Mouse (Mus musculus): Measurements from ENCODE around the gene Cdc42ep1. TPM values are rescaled to one million over a fixed set of nuclear protein-coding genes. Genes with fewer than 3 reads are reported as not detected.
A peak's percentile ranks its signal among the peaks of the same experiment; 100 is the strongest.

Gene Cdc42ep1
- polyA plus RNA-seq, 1 experiment from 2014 or later = 12.6 TPM

DNA sequence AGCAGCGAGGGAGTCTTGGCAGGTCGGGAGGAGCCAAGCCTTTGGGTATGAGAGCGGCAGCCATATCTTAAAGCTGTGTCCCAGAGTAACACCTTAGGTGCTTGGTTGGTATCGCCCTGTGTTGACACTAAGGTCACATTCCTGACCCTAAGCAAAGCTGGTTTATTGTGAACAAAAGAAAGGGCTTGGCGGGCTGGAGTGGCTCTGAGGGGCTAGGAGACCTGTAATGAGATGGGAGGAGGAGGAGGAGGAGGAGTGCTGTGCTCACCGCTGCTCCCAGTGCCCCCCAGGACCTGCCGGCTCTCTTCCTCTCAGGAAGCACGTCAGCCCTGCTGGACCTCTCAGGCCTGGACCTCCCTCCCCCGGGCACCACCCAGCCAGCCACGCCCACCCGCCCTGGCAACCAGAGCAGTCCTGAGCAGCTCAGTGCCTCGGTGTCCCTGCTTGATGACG lies 47.0 kb downstream of the Cdc42ep1 start:
- Histone ChIP-seq H3K27me3 (ENCODE audit: insufficient read depth, low read length) (no peaks in the 10 kb centered on the region), H3K27ac (ENCODE audit: low read depth) (no peak overlapping the region), H3K9ac (replicated peaks) (no peak overlapping the region), H3K36me3 (replicated peaks; ENCODE audit: insufficient read depth, low read length) (peaks cover 62% of the 10 kb centered on the region), H3K4me1 (ENCODE audit: insufficient read depth) (peaks cover 16% of the 10 kb centered on the region), H3K4me2 (ENCODE audit: low read depth, low read length) (no peak overlapping the region), H3K4me3 (ENCODE audit: low read depth, low read length) (no peak overlapping the region), H3K9me3 (ENCODE audit: low read length) (no peaks in the 10 kb centered on the region)
- DNase-seq (peak; percentile 50), ATAC-seq (peak; percentile 24; the same call in 1 of the 2 replicates)
- WGBS (ENCODE audit: insufficient replicate concordance) = 46% methylated on average over 13 of the region's 13 CpGs
- no peak for TF ChIP-seq CTCF (IDR thresholded peaks at IDR 0.05; ENCODE audit: low read depth)
- TF ChIP-seq EP300 (IDR thresholded peaks at IDR 0.05; ENCODE audit: low read depth) = no peak

- H3K27me3 ChIP-seq (ENCODE audit: insufficient read depth, low read length) = no peaks in the 10 kb centered on the region
- H3K4me3 ChIP-seq (ENCODE audit: low read depth, low read length) = no peak overlapping the region
- ATAC-seq = no peak
- peaks cover 47% of the 10 kb centered on the region for H3K4me1 ChIP-seq (ENCODE audit: insufficient read depth)
- no peaks in the 10 kb centered on the region for H3K9me3 ChIP-seq (ENCODE audit: low read length)
- no peak for TF ChIP-seq EP300 (IDR thresholded peaks at IDR 0.05; ENCODE audit: low read depth)
- H3K9ac ChIP-seq (replicated peaks) = no peak overlapping the region
- no peak for DNase-seq
- H3K27ac ChIP-seq (ENCODE audit: low read depth) = no peak overlapping the region
- WGBS (ENCODE audit: insufficient replicate concordance) = 63% methylated on average over 7 of the region's 7 CpGs
- H3K4me2 ChIP-seq (ENCODE audit: low read depth, low read length) = no peak overlapping the region
- peaks cover 37% of the 10 kb centered on the region for H3K36me3 ChIP-seq (replicated peaks; ENCODE audit: insufficient read depth, low read length)
These were observed 50.0 kb downstream of the Cdc42ep1 start for GRCm38 (mm10) chr15:78892440-78892839.

DNA sequence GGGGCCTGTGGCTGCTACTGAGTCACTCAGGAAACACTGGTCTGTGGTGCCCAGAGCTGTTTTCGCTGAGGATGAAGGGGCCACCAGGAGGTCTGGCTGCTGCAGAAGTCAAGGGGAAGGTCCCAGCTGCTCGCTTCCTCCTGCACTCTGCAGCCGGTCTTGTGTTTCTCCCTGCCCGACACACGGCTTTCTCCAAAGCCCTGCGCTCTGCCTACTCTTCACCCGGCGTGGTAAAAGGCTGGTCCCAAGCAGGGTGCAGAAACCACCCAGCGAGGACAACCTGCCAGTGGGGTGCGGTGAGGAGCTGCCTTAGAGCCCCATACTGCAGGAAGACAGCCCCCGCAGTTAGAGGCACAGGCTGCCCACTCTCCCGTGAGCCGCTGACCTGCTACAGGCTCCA lies 52.3 kb downstream of the Cdc42ep1 start:
- no peak for TF ChIP-seq CTCF (IDR thresholded peaks at IDR 0.05; ENCODE audit: low read depth)
- peak; percentile 8; the same call in 1 of the 2 replicates for ATAC-seq
- 40% methylated on average over 12 of the region's 13 CpGs for WGBS (ENCODE audit: insufficient replicate concordance)
- Histone ChIP-seq H3K4me1 (ENCODE audit: insufficient read depth) (peaks cover 57% of the 10 kb centered on the region), H3K4me3 (ENCODE audit: low read depth, low read length) (no peak overlapping the region), H3K9ac (replicated peaks) (peak overlapping the region; percentile 26; the same call in 1 of the 2 replicates), H3K27me3 (ENCODE audit: insufficient read depth, low read length) (no peaks in the 10 kb centered on the region), H3K36me3 (replicated peaks; ENCODE audit: insufficient read depth, low read length) (peaks cover 21% of the 10 kb centered on the region), H3K27ac (ENCODE audit: low read depth) (peak overlapping the region; percentile 72), H3K4me2 (ENCODE audit: low read depth, low read length) (peak overlapping the region; percentile 55), H3K9me3 (ENCODE audit: low read length) (no peaks in the 10 kb centered on the region)
- peak; percentile 42 for DNase-seq

- WGBS (ENCODE audit: insufficient replicate concordance) = 30% methylated on average over 2 of the region's 2 CpGs
- peak overlapping the region; percentile 27; the same call in 1 of the 2 replicates for H3K4me2 ChIP-seq (ENCODE audit: low read depth, low read length)
- peaks cover 66% of the 10 kb centered on the region for H3K4me1 ChIP-seq (ENCODE audit: insufficient read depth)
- no peaks in the 10 kb centered on the region for H3K9me3 ChIP-seq (ENCODE audit: low read length)
- DNase-seq (peak; percentile 41), ATAC-seq (no peak)
- H3K36me3 ChIP-seq (replicated peaks; ENCODE audit: insufficient read depth, low read length) = peaks cover 19% of the 10 kb centered on the region
- no peaks in the 10 kb centered on the region for H3K27me3 ChIP-seq (ENCODE audit: insufficient read depth, low read length)
- TF ChIP-seq EP300 (IDR thresholded peaks at IDR 0.05; ENCODE audit: low read depth) (no peak), CTCF (IDR thresholded peaks at IDR 0.05; ENCODE audit: low read depth) (no peak)
- H3K27ac ChIP-seq (ENCODE audit: low read depth) = 0 out of 2 replicates have a peak overlapping the region, but pooled peaks have one; percentile 49
- no peak overlapping the region for H3K4me3 ChIP-seq (ENCODE audit: low read depth, low read length)
- 0 out of 2 replicates have a peak overlapping the region, but pooled peaks have one; percentile 16 for H3K9ac ChIP-seq (replicated peaks)
These were observed 53.3 kb downstream of the Cdc42ep1 start for GRCm38 (mm10) chr15:78895741-78896140.

- H3K4me2 ChIP-seq (ENCODE audit: low read depth, low read length) = peak overlapping the region; percentile 27; the same call in 1 of the 2 replicates
- 58% methylated on average over 3 of the region's 3 CpGs for WGBS (ENCODE audit: insufficient replicate concordance)
- H3K4me3 ChIP-seq (ENCODE audit: low read depth, low read length) = no peak overlapping the region
- DNase-seq (peak; percentile 48), ATAC-seq (peak; percentile 12; the same call in 1 of the 2 replicates)
- H3K36me3 ChIP-seq (replicated peaks; ENCODE audit: insufficient read depth, low read length) = peaks cover 19% of the 10 kb centered on the region
- H3K4me1 ChIP-seq (ENCODE audit: insufficient read depth) = peaks cover 70% of the 10 kb centered on the region
- 0 out of 2 replicates have a peak overlapping the region, but pooled peaks have one; percentile 16 for H3K9ac ChIP-seq (replicated peaks)
- H3K27ac ChIP-seq (ENCODE audit: low read depth) = peak overlapping the region; percentile 49; the same call in 1 of the 2 replicates
- no peaks in the 10 kb centered on the region for H3K9me3 ChIP-seq (ENCODE audit: low read length)
- no peaks in the 10 kb centered on the region for H3K27me3 ChIP-seq (ENCODE audit: insufficient read depth, low read length)
- no peak for TF ChIP-seq CTCF (IDR thresholded peaks at IDR 0.05; ENCODE audit: low read depth)
- TF ChIP-seq EP300 (IDR thresholded peaks at IDR 0.05; ENCODE audit: low read depth) = no peak
These were observed 53.7 kb downstream of the Cdc42ep1 start for GRCm38 (mm10) chr15:78896149-78896548.

- peak overlapping the region; percentile 2; the same call in 1 of the 2 replicates for H3K27ac ChIP-seq (ENCODE audit: low read depth)
- H3K4me1 ChIP-seq (ENCODE audit: insufficient read depth) = peaks cover 73% of the 10 kb centered on the region
- H3K4me3 ChIP-seq (ENCODE audit: low read depth, low read length) = no peak overlapping the region
- DNase-seq (peak; percentile 50), ATAC-seq (no peak)
- H3K36me3 ChIP-seq (replicated peaks; ENCODE audit: insufficient read depth, low read length) = peaks cover 15% of the 10 kb centered on the region
- no peak overlapping the region for H3K9ac ChIP-seq (replicated peaks)
- H3K9me3 ChIP-seq (ENCODE audit: low read length) = no peaks in the 10 kb centered on the region
- no peaks in the 10 kb centered on the region for H3K27me3 ChIP-seq (ENCODE audit: insufficient read depth, low read length)
- peak overlapping the region; percentile 20 for H3K4me2 ChIP-seq (ENCODE audit: low read depth, low read length)
- no peak for TF ChIP-seq EP300 (IDR thresholded peaks at IDR 0.05; ENCODE audit: low read depth)
- WGBS (ENCODE audit: insufficient replicate concordance) = 57% methylated on average over 4 of the region's 4 CpGs
These were observed 55.1 kb downstream of the Cdc42ep1 start for GRCm38 (mm10) chr15:78897488-78897887.
